Mouse (Mus musculus) lung, postnatal 25 days (tissue): ENCODE results near the gene Pipox.

Experiments
- DNase-seq: peaks from one replicate; pipeline ENCODE4 v3.0.0; 2022; ENCODE audit warnings: low spot score

Pipox gene

GRCm38 (mm10) chr11:77847599-77848128 lies 46.2 kb downstream of the Pipox start:
- DNase-seq = no peak

DNA sequence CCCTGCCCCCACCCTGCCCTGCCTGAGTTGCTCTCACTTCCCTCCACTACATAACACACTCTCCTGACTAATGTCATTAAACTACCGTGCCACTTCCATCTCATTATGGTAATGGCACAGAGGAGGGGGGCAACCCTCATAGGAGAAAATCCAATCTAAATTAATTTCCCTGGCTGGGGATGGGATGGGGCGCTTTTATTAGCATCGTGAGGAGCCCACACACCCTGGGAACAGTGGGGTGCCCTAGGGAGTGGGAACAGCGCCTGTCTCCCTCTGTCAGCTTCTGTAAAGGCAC lies 50.0 kb downstream of the Pipox start:
- no peak for DNase-seq

DNA sequence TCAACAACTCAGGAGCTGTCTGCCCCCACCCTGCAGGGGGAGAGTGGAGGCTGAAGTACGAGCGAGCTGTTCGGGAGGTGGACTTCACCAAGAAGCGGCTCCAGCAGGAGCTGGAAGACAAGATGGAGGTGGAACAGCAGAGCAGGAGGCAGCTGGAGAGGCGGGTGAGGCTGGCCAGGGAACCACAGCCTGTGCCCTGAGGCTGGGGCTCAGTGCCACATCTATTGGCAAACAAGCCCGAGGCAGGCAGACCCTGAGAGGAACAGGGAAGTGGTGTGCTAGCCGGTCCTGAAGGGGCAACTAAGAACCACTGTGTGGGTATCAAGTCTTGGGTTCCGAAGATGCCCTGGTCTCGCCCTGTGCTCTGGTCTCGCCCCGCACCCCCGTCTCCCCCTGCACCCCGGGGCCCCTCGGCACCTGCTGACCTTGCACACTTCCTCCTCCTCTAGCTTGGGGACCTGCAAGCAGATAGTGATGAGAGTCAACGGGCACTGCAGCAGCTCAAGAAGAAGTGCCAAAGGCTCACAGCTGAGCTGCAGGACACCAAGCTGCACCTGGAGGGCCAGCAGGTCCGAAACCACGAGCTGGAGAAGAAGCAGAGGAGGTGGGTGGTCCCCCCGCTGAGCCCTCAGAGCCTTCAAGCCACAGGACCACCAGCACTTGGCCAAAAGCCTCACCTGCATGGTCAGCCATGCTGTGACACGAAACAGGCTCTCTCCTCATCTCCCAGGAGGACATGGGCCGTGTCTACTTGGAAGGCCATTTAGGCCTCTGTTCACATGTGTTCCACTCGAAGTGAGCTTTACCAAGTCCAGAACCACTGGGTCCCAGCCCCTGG lies 50.6 kb downstream of the Pipox start:
- DNase-seq = no peak

DNA sequence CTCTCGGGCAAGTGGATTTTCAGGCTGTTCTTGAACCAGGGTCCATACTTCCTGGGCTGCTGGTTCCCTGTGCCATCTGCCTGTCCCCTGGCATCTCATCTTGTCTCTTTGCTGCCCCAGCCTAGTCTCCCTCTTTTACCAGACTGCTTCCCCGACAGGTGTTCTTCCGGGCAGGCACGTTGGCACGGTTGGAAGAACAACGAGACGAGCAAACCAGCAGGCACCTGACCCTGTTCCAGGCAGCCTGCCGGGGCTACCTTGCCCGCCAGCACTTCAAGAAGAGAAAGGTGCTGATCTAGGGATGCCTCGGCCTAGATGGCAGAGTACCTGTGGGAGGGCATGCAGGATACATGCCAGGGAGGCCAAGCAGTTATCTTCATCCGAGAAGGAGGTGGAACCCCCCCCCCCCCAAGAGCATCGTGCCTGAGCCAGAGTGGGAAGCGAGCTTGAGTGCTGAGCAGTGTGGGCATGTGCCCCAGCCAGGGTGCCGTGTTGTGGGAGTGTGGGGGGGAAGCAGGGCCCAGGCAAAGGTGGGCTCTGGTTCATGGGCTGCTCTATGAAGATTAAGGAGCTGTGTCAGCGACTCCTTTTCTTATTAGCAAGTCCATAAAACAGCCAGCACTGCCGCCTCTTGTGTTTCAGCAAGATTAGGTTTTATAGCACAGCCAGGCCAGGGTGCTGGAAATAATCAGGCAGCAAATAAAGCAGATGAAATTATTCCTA lies 53.2 kb downstream of the Pipox start:
- DNase-seq = no peak

DNA sequence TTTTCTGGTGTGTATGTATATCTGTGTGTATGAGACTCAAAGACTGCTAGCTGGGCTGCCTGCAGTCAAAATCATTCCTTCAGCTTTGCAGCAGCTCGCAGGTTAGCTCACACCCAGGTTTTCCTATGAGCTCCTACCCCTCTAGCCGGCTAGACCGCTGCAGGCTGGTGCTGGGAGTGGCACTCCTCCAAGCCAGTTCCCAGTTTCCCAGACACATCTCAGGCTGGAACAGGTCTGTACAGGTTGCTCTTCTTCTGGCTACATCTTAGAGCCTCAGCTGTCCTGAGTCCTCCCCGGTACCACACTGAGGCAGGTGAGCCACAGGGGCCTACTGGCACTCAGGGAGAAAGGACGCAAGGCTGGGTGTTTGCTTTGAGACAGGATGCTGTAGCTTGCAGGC lies 56.0 kb downstream of the Pipox start:
- no peak for DNase-seq

DNA sequence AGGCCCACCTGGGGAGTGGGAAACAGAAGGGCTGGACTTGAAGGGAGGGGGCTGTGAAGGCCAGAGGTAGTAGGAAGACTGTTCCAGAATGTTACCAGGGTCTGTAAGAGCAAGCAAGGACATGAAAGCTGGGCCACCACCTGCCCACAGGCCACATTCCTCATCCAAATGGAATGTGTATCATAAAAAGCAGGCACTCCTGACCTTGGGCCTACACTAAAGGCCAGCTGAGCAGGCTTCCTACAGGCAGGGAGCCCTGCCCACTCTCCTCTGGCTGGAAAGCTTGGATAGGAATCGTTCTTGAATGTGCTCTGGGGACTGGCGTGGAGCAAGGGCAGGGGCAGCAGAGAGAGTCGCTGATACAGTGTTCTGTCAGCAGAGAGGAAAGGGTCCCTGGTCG lies 57.1 kb downstream of the Pipox start:
- DNase-seq = no peak

DNA sequence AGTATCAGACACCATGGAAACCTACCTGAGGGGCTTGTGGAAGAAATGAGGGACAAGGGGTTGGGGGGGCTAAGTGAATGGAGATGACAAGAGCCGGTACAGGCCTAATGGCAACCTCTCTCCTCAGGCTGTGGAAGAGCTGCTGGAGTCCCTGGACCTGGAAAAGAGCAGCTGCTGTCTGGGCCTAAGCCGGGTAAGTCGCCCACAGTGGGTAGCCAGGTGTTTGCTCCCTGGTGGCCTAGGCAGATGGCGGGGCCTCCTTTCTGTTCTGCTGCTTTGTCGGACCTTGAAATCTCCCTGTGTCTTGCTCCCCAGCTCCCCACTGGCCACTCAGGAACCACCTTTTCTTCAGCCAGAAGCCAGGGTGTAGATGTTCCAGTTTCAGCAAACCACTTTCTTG lies 57.6 kb downstream of the Pipox start:
- DNase-seq = no peak

GRCm38 (mm10) chr11:77835109-77835508 lies 58.8 kb downstream of the Pipox start:
- no peak for DNase-seq

DNA sequence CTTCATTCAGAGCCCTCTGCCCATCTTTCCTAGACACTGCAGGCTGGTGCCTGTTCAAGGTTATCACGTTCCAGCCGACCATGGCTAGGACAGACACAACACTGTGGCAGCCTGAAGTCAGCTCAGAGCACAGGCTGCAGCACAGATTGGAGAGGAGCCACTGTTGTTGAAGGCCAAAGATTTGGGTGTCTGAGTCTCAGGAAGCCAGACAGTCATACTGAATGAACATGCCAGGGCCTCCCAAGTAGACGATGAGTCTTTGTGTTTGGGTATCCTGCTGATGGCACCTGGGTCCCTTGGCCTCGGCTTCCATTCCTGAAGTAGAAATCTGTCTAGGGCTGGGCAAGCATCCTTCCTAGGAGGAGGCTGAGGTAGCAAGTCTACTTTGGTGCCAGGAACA lies 61.4 kb downstream of the Pipox start:
- no peak for DNase-seq

- DNase-seq = no peak
Measured at GRCm38 (mm10) chr11:77830875-77831274, 63.0 kb downstream of the Pipox start.
